Mouse (Mus musculus): ENCODE data around the gene Tex9.

- no peak for TF ChIP-seq CTCF (IDR thresholded peaks at IDR 0.05; ENCODE audit: extremely low read depth, insufficient read depth, low read length)
- peak; percentile 80 for TF ChIP-seq POLR2A (IDR thresholded peaks at IDR 0.05; ENCODE audit: extremely low read depth, insufficient read depth, low read length)
Observed at GRCm38 (mm10) chr9:72531291-72531995, 39.4 kb upstream of the Tex9 start.
